Mouse (Mus musculus): ENCODE data around the gene Ptpru. TPM values are rescaled to one million over a fixed set of nuclear protein-coding genes. Genes with fewer than 3 reads are reported as not detected.

Gene Ptpru
- polyA plus RNA-seq, 1 experiment, result 1.0 TPM

GRCm38 (mm10) chr4:131843290-131843743, 5.2 kb upstream of the Ptpru start, which contains the start of gene Mecr:
Gene Mecr (plus strand): TSS chr4:131843470.
- Histone ChIP-seq H3K36me3 (ENCODE audit: control insufficient read depth, insufficient read depth) (no peaks in the 10 kb centered on the region), H3K4me3 (peak within 1 kb of the TSS; percentile 69), H3K4me2 (ENCODE audit: low read depth) (peak within 1 kb of the TSS; percentile 80), H3K79me2 (ENCODE audit: control insufficient read depth, insufficient read depth) (peaks cover 12% of the 10 kb centered on the region), H3ac (ENCODE audit: control insufficient read depth, insufficient read length) (peak within 1 kb of the TSS; percentile 55), H3K27me3 (ENCODE audit: control insufficient read depth, insufficient read depth, insufficient read length) (peaks cover 7% of the 10 kb centered on the region)
- TF ChIP-seq USF1 (IDR thresholded peaks at IDR 0.05; ENCODE audit: low read depth) (peak; percentile 40), MAX (IDR thresholded peaks at IDR 0.05; ENCODE audit: low read depth) (no peak), REST (IDR thresholded peaks at IDR 0.05; ENCODE audit: insufficient read depth, insufficient read length) (no peak), TCF12 (IDR thresholded peaks at IDR 0.05; ENCODE audit: insufficient read depth, poor library complexity, severe bottlenecking) (no peak), POLR2A (IDR thresholded peaks at IDR 0.05; ENCODE audit: insufficient read length, low read depth) (peak; percentile 85), TCF3 (IDR thresholded peaks at IDR 0.05; ENCODE audit: insufficient read length, low read depth) (no peak), MYOG (IDR thresholded peaks at IDR 0.05; ENCODE audit: control insufficient read depth in 1 of 3, insufficient read depth in 1 of 3, insufficient read length in 2 of 3, low read depth in 2 of 3) (peak in 1 of 3 experiments; percentile 17), SRF (IDR thresholded peaks at IDR 0.05; ENCODE audit: control insufficient read depth, insufficient read length, low read depth) (peak; percentile 75), POLR2AphosphoS2 (IDR thresholded peaks at IDR 0.05; ENCODE audit: insufficient read length, low read depth) (peak; percentile 87), CEBPB (IDR thresholded peaks at IDR 0.05; ENCODE audit: insufficient read depth, poor library complexity, severe bottlenecking) (no peak), E2F4 (IDR thresholded peaks at IDR 0.05; ENCODE audit: insufficient read depth) (no peak), MYOD1 (IDR thresholded peaks at IDR 0.05; ENCODE audit: control insufficient read depth in 1 of 3, insufficient read length in 2 of 3, low read depth in 2 of 3) (no peak)

GRCm38 (mm10) chr4:131836891-131837491, 1.1 kb downstream of the Ptpru start:
- H3K36me3 ChIP-seq (ENCODE audit: control insufficient read depth, insufficient read depth), result no peaks in the 10 kb centered on the region
- H3K79me2 ChIP-seq (ENCODE audit: control insufficient read depth, insufficient read depth), result no peaks in the 10 kb centered on the region
- peak overlapping the region; percentile 77 for H3K4me2 ChIP-seq (ENCODE audit: low read depth)
- H3K4me3 ChIP-seq, result peak overlapping the region; percentile 5
- peaks cover 43% of the 10 kb centered on the region for H3K27me3 ChIP-seq (ENCODE audit: control insufficient read depth, insufficient read depth, insufficient read length)
- H3ac ChIP-seq (ENCODE audit: control insufficient read depth, insufficient read length), result peak overlapping the region; percentile 35
- TF ChIP-seq MAX (IDR thresholded peaks at IDR 0.05; ENCODE audit: low read depth) (no peak), POLR2AphosphoS2 (IDR thresholded peaks at IDR 0.05; ENCODE audit: insufficient read length, low read depth) (no peak), MYOG (IDR thresholded peaks at IDR 0.05; ENCODE audit: control insufficient read depth in 1 of 3, insufficient read depth in 1 of 3, insufficient read length in 2 of 3, low read depth in 2 of 3) (peak in 1 of 3 experiments; percentile 14), TCF12 (IDR thresholded peaks at IDR 0.05; ENCODE audit: insufficient read depth, poor library complexity, severe bottlenecking) (no peak)

- Histone ChIP-seq H3K27me3 (ENCODE audit: control insufficient read depth, insufficient read depth, insufficient read length) (peaks cover 45% of the 10 kb centered on the region), H3K4me3 (no peak overlapping the region), H3K79me2 (ENCODE audit: control insufficient read depth, insufficient read depth) (no peaks in the 10 kb centered on the region), H3ac (ENCODE audit: control insufficient read depth, insufficient read length) (peak overlapping the region; percentile 35), H3K36me3 (ENCODE audit: control insufficient read depth, insufficient read depth) (no peaks in the 10 kb centered on the region), H3K4me2 (ENCODE audit: low read depth) (peak overlapping the region; percentile 77)
- TF ChIP-seq CEBPB (IDR thresholded peaks at IDR 0.05; ENCODE audit: insufficient read depth, poor library complexity, severe bottlenecking), result no peak
- TF ChIP-seq MYOG (IDR thresholded peaks at IDR 0.05; ENCODE audit: control insufficient read depth in 1 of 3, insufficient read depth in 1 of 3, insufficient read length in 2 of 3, low read depth in 2 of 3), result peak in 1 of 3 experiments; percentile 5
- TF ChIP-seq MYOD1 (IDR thresholded peaks at IDR 0.05; ENCODE audit: control insufficient read depth in 1 of 3, insufficient read length in 2 of 3, low read depth in 2 of 3), result no peak
- no peak for TF ChIP-seq SRF (IDR thresholded peaks at IDR 0.05; ENCODE audit: control insufficient read depth, insufficient read length, low read depth)
Measured at GRCm38 (mm10) chr4:131836351-131836881, 1.7 kb downstream of the Ptpru start.

- H3K4me3 ChIP-seq, result no peak overlapping the region
- no peak overlapping the region for H3ac ChIP-seq (ENCODE audit: control insufficient read depth, insufficient read length)
- no peaks in the 10 kb centered on the region for H3K36me3 ChIP-seq (ENCODE audit: control insufficient read depth, insufficient read depth)
- no peak for TF ChIP-seq MYOD1 (IDR thresholded peaks at IDR 0.05; ENCODE audit: control insufficient read depth in 1 of 3, insufficient read length in 2 of 3, low read depth in 2 of 3)
- no peak for TF ChIP-seq POLR2A (IDR thresholded peaks at IDR 0.05; ENCODE audit: insufficient read length, low read depth)
- TF ChIP-seq USF1 (IDR thresholded peaks at IDR 0.05; ENCODE audit: low read depth), result no peak
- TF ChIP-seq REST (IDR thresholded peaks at IDR 0.05; ENCODE audit: insufficient read depth, insufficient read length), result no peak
- no peak for TF ChIP-seq TCF3 (IDR thresholded peaks at IDR 0.05; ENCODE audit: insufficient read length, low read depth)
- no peak for TF ChIP-seq MYOG (IDR thresholded peaks at IDR 0.05; ENCODE audit: control insufficient read depth in 1 of 3, insufficient read depth in 1 of 3, insufficient read length in 2 of 3, low read depth in 2 of 3)
- no peak for TF ChIP-seq TCF12 (IDR thresholded peaks at IDR 0.05; ENCODE audit: insufficient read depth, poor library complexity, severe bottlenecking)
- no peak for TF ChIP-seq MAX (IDR thresholded peaks at IDR 0.05; ENCODE audit: low read depth)
- no peak for TF ChIP-seq E2F4 (IDR thresholded peaks at IDR 0.05; ENCODE audit: insufficient read depth)
- TF ChIP-seq SRF (IDR thresholded peaks at IDR 0.05; ENCODE audit: control insufficient read depth, insufficient read length, low read depth), result no peak
- TF ChIP-seq POLR2AphosphoS2 (IDR thresholded peaks at IDR 0.05; ENCODE audit: insufficient read length, low read depth), result no peak
- TF ChIP-seq CEBPB (IDR thresholded peaks at IDR 0.05; ENCODE audit: insufficient read depth, poor library complexity, severe bottlenecking), result no peak
- H3K4me2 ChIP-seq (ENCODE audit: low read depth), result no peak overlapping the region
- H3K27me3 ChIP-seq (ENCODE audit: control insufficient read depth, insufficient read depth, insufficient read length), result peaks cover 43% of the 10 kb centered on the region
- no peaks in the 10 kb centered on the region for H3K79me2 ChIP-seq (ENCODE audit: control insufficient read depth, insufficient read depth)
Measured at GRCm38 (mm10) chr4:131833971-131834609, 4.0 kb downstream of the Ptpru start.

All from myocyte (in vitro differentiated cells).